Mouse (Mus musculus) liver, embryonic 13.5 days (tissue): ENCODE data around the gene Olfr576. TPM values are rescaled to one million over a fixed set of nuclear protein-coding genes. Genes with fewer than 3 reads are reported as not detected.

Experiments
- ATAC-seq: fragments of 200-750 bp; cut with Nextera tagmentation; 2 replicates; pipeline ENCODE4 v1.8.0; 2017; ENCODE audit warnings: low read depth, mild to moderate bottlenecking, moderate number of reproducible peaks, moderate library complexity
- DNase-seq: peaks from one replicate; pipeline ENCODE4 v3.0.0; 2022
- H3K27ac ChIP-seq: fragments of 300-500 bp; sonication (generic); 2 replicates; pipeline ENCODE4 v1.5.1; 2015; ENCODE audit warnings: moderate library complexity, mild to moderate bottlenecking, inconsistent platforms
- H3K27me3 ChIP-seq: fragments of 300-500 bp; sonication (generic); 2 replicates; pipeline ENCODE4 v1.6.1; 2015; ENCODE audit warnings: mild to moderate bottlenecking, inconsistent platforms
- H3K36me3 ChIP-seq: fragments of 300-500 bp; sonication (generic); 2 replicates; pipeline ENCODE4 v1.6.1; 2015; ENCODE audit warnings: mild to moderate bottlenecking, inconsistent platforms
- H3K4me1 ChIP-seq: fragments of 300-500 bp; sonication (generic); replicated peaks from 2 replicates; pipeline ENCODE4 v1.6.1; 2015; ENCODE audit warnings: inconsistent platforms
- H3K4me2 ChIP-seq: fragments of 300-500 bp; sonication (generic); 2 replicates; pipeline ENCODE4 v1.6.1; 2015; ENCODE audit warnings: inconsistent platforms, mild to moderate bottlenecking, moderate library complexity
- H3K4me3 ChIP-seq: fragments of 300-500 bp; sonication (generic); replicated peaks from 2 replicates; pipeline ENCODE4 v1.5.1; 2015; ENCODE audit warnings: mild to moderate bottlenecking, inconsistent platforms
- H3K9ac ChIP-seq: fragments of 300-500 bp; sonication (generic); 2 replicates; pipeline ENCODE4 v1.6.1; 2015; ENCODE audit warnings: mild to moderate bottlenecking, inconsistent platforms
- H3K9me3 ChIP-seq: fragments of 300-500 bp; sonication (generic); replicated peaks from 2 replicates; pipeline ENCODE4 v1.6.1; 2016; ENCODE audit warnings: inconsistent platforms
- WGBS: fragments of 180-500 bp; shearing (Covaris S2); methylation state at CpG from one replicate; pipeline ENCODE4 v1.1.7; 2015; ENCODE audit not compliant: insufficient replicate concordance; 5-methylcytosine and 5-hydroxymethylcytosine counted together
- polyA plus RNA-seq: library from polyadenylated mRNA; unstranded; fragments of >200 nt; fragmentation: Nextera tagmentation; extraction: Ambion mirVana; gene quantifications from 2 replicates; pipeline ENCODE4 v1.2.1, GENCODE M21; 2015

Gene Olfr576
- polyA plus RNA-seq, result not detected in 2 replicates

DNA sequence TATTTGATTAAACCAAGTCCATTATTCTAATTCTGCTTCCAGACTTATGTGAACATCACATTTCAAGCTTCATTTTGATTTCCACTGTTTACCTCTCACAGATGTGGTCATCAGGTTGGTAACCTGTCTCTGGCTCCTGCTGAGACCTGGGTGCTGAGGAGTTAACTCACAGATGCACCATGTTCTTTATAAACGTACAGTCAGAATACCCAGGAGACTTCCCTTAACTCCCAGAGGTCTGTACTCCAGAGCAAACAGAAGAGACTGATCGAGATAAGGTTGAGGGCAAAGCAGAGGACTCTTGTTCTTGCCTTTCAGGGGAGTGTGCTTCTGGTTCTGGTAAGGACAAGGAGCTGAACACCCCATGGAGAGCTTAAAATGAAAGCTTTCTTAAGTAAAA lies at the start of gene Olfr576:
Gene Olfr576 (plus strand): TSS at position 301 of the 400 bp plus-strand sequence.
- H3K4me2 ChIP-seq, result no peak within 1 kb of the TSS
- H3K9me3 ChIP-seq, result no peaks in the 10 kb centered on the region
- no peaks in the 10 kb centered on the region for H3K36me3 ChIP-seq
- DNase-seq (no peak), ATAC-seq (no peak)
- peaks cover 7% of the 10 kb centered on the region; the same call in 1 of the 2 replicates for H3K4me1 ChIP-seq
- H3K27me3 ChIP-seq, result no peaks in the 10 kb centered on the region
- no peak within 1 kb of the TSS for H3K27ac ChIP-seq
- no peak within 1 kb of the TSS for H3K4me3 ChIP-seq
- no peak within 1 kb of the TSS for H3K9ac ChIP-seq
- WGBS, result 17% methylated on average over 2 of the region's 2 CpGs

DNA sequence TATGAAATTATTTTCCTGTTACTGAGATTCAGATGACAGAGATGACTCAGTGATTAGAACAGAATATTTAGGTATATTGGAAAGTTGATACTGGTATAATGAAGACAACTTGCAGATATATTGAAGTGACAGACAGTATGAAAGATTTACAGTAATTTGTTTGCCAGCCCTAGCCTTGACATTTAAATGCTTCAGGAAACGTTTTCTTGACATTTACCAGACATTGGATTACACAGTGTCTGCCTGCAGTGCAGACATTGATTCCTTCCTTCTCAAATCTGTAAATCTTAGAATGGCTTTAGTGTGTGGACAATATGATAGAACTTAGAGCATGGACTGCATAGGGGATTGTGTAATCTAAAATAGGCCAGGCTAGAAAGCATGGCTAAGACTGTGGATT lies 47.2 kb upstream of the Olfr576 start:
- no peaks in the 10 kb centered on the region for H3K4me1 ChIP-seq
- H3K36me3 ChIP-seq, result no peaks in the 10 kb centered on the region
- no peak overlapping the region for H3K27ac ChIP-seq
- H3K9me3 ChIP-seq, result no peaks in the 10 kb centered on the region
- H3K9ac ChIP-seq, result no peak overlapping the region
- no peak for ATAC-seq
- no peak overlapping the region for H3K4me3 ChIP-seq
- DNase-seq, result no peak
- H3K27me3 ChIP-seq, result no peaks in the 10 kb centered on the region
- WGBS, result 17% methylated on average over 1 of the region's 1 CpGs
- no peak overlapping the region for H3K4me2 ChIP-seq

- no peak overlapping the region for H3K4me2 ChIP-seq
- H3K36me3 ChIP-seq, result no peaks in the 10 kb centered on the region
- no peak overlapping the region for H3K4me3 ChIP-seq
- no peaks in the 10 kb centered on the region for H3K27me3 ChIP-seq
- H3K27ac ChIP-seq, result no peak overlapping the region
- no peaks in the 10 kb centered on the region for H3K4me1 ChIP-seq
- no peak overlapping the region for H3K9ac ChIP-seq
- no peak for ATAC-seq
- WGBS, result 46% methylated on average over 5 of the region's 5 CpGs
- H3K9me3 ChIP-seq, result no peaks in the 10 kb centered on the region
- no peak for DNase-seq
Observed at GRCm38 (mm10) chr7:102916405-102916804, 46.1 kb upstream of the Olfr576 start.

DNA sequence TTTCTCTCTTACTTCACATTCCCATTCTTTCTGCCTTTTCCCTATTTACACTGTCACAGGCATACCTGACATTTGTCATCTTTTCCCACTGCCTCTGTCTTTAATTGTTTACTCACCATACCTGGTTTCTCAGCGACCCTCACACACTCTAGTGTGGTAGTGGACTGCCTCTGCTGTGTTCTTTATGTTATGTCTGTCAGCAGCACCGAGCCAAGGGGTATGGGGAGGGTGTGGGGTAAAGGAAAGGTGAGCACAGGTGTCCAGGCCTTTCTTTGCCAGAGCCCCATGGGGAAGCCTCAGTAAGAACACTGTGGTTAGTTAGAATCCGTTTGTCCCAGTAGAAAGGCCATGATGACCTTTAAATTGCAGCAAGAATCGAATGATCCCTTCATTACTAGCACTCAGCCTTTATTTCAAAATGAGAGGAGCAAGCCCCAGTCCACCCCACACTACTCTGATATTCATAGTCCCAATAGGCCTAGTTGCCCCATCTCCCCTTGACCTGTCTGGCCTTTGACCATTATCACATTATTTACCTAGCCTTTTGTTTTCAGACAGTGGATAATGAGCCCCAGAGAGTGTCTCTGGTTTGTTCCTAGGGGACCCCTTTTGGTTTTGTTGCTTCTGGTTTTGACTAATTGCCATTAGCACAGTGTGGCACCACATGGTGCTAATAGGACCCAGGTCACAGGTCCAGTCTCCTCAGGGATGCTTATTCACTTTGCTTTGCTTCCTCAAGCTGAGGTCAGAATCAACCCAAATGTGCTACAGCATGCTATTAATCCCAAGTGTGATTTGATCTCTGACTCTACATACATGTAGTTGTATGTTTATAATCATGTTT lies 45.2 kb upstream of the Olfr576 start, which contains the start of gene Olfr571:
Gene Olfr571 (minus strand): TSS at position 505 of the 844 bp plus-strand sequence.
- DNase-seq (no peak), ATAC-seq (no peak)
- WGBS, result 49% methylated on average over 4 of the region's 4 CpGs
- H3K36me3 ChIP-seq, result no peaks in the 10 kb centered on the region
- H3K4me3 ChIP-seq, result no peak within 1 kb of the TSS
- H3K9me3 ChIP-seq, result no peaks in the 10 kb centered on the region
- no peak within 1 kb of the TSS for H3K9ac ChIP-seq
- no peaks in the 10 kb centered on the region for H3K27me3 ChIP-seq
- no peak within 1 kb of the TSS for H3K4me2 ChIP-seq
- H3K27ac ChIP-seq, result no peak within 1 kb of the TSS
- H3K4me1 ChIP-seq, result no peaks in the 10 kb centered on the region

GRCm38 (mm10) chr7:102919632-102920031 lies 42.8 kb upstream of the Olfr576 start:
- H3K27me3 ChIP-seq, result no peaks in the 10 kb centered on the region
- 3% methylated on average over 1 of the region's 1 CpGs for WGBS
- no peak; the same call in 1 of the 2 replicates for ATAC-seq

DNA sequence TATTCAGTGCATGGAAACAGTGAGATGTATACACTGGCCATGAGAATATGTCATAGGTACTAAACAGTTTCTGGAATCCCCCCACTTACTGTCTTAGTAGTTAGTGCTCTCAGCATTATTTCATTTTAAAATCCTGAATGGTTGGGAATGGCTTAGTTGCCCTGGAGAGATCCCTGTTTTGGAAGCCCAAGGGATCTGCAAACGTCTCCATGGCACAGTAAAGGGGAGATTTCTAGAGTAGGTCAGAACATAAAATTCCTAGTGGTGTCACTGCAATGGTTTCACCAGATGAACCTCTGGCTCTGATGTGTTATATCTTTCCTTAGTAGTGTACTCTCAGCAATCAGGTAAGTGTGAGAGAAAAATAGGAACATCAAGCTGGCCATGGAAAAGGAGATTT lies 38.4 kb upstream of the Olfr576 start, which contains the start of gene Olfr572:
Gene Olfr572 (plus strand): TSS at position 301 of the 400 bp plus-strand sequence.
- WGBS, result 31% methylated on average over 1 of the region's 1 CpGs
- H3K27ac ChIP-seq, result no peak within 1 kb of the TSS
- H3K9ac ChIP-seq, result no peak within 1 kb of the TSS
- H3K4me3 ChIP-seq, result no peak within 1 kb of the TSS
- H3K27me3 ChIP-seq, result no peaks in the 10 kb centered on the region
- H3K9me3 ChIP-seq, result no peaks in the 10 kb centered on the region
- H3K4me2 ChIP-seq, result no peak within 1 kb of the TSS
- ATAC-seq, result no peak
- no peak for DNase-seq
- H3K4me1 ChIP-seq, result no peaks in the 10 kb centered on the region
- H3K36me3 ChIP-seq, result no peaks in the 10 kb centered on the region

More at GRCm38 (mm10) chr7:102919632-102920031, 42.8 kb upstream of the Olfr576 start:
- peak; percentile 5 for DNase-seq
- Histone ChIP-seq H3K27ac (no peak overlapping the region), H3K36me3 (no peaks in the 10 kb centered on the region), H3K4me1 (no peaks in the 10 kb centered on the region), H3K4me3 (no peak overlapping the region), H3K9ac (no peak overlapping the region), H3K4me2 (no peak overlapping the region), H3K9me3 (no peaks in the 10 kb centered on the region)

DNA sequence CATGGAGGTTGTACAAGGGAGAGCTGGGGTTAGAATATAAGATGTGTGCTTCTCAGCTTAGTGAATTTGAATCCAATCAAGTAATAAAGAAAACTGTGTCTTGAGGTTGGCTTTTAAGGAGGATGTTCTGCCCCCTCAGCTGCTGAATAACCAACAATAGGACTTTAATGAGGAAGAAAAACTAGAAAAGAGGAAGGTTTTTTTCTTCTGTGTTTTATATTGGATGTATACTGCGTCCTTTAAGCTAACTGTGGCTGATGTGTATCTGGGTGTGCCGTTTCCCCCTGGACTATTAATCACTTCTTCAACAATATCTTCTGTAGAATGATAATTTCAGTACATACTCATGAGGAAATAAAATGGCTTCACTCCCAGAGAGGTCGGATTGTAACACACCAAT lies 35.4 kb upstream of the Olfr576 start:
- Histone ChIP-seq H3K4me1 (no peaks in the 10 kb centered on the region), H3K4me3 (no peak overlapping the region), H3K4me2 (no peak overlapping the region), H3K9me3 (no peaks in the 10 kb centered on the region), H3K27ac (no peak overlapping the region), H3K27me3 (no peaks in the 10 kb centered on the region), H3K9ac (no peak overlapping the region), H3K36me3 (no peaks in the 10 kb centered on the region)
- 38% methylated on average over 3 of the region's 3 CpGs for WGBS
- DNase-seq (no peak), ATAC-seq (no peak)

GRCm38 (mm10) chr7:102942475-102942874 lies 20.0 kb upstream of the Olfr576 start, which contains the start of gene Olfr573-ps1:
Olfr573-ps1 (minus strand) TSS chr7:102942575.
- H3K9me3 ChIP-seq, result no peaks in the 10 kb centered on the region

GRCm38 (mm10) chr7:102943417-102943816 lies 19.0 kb upstream of the Olfr576 start:
- Histone ChIP-seq H3K9me3 (no peaks in the 10 kb centered on the region), H3K36me3 (no peaks in the 10 kb centered on the region), H3K9ac (no peak overlapping the region), H3K4me1 (peaks cover 3% of the 10 kb centered on the region; the same call in 1 of the 2 replicates), H3K4me2 (no peak overlapping the region), H3K27me3 (no peaks in the 10 kb centered on the region), H3K4me3 (no peak overlapping the region), H3K27ac (no peak overlapping the region)
- peak; percentile 90 for ATAC-seq
- no peak for DNase-seq
- 46% methylated on average over 1 of the region's 1 CpGs for WGBS

More at GRCm38 (mm10) chr7:102942475-102942874, 20.0 kb upstream of the Olfr576 start, which contains the start of gene Olfr573-ps1:
- ATAC-seq (no peak), DNase-seq (no peak)
- no peak within 1 kb of the TSS for H3K27ac ChIP-seq
- no peaks in the 10 kb centered on the region for H3K36me3 ChIP-seq
- no peak within 1 kb of the TSS for H3K4me2 ChIP-seq
- H3K4me3 ChIP-seq, result no peak within 1 kb of the TSS
- peaks cover 3% of the 10 kb centered on the region; the same call in 1 of the 2 replicates for H3K4me1 ChIP-seq
- WGBS, result 69% methylated on average over 2 of the region's 2 CpGs
- no peaks in the 10 kb centered on the region for H3K27me3 ChIP-seq
- H3K9ac ChIP-seq, result no peak within 1 kb of the TSS

- no peaks in the 10 kb centered on the region for H3K9me3 ChIP-seq
- no peak within 1 kb of the TSS for H3K27ac ChIP-seq
- DNase-seq (no peak), ATAC-seq (no peak)
- H3K36me3 ChIP-seq, result no peaks in the 10 kb centered on the region
- no peak within 1 kb of the TSS for H3K4me3 ChIP-seq
- no peak within 1 kb of the TSS for H3K4me2 ChIP-seq
- WGBS, result 83% methylated on average over 1 of the region's 1 CpGs
- H3K27me3 ChIP-seq, result no peaks in the 10 kb centered on the region
- H3K9ac ChIP-seq, result no peak within 1 kb of the TSS
- peaks cover 3% of the 10 kb centered on the region; the same call in 1 of the 2 replicates for H3K4me1 ChIP-seq
Observed at GRCm38 (mm10) chr7:102948167-102948566, 14.3 kb upstream of the Olfr576 start, which contains the start of gene Olfr574. Olfr574 (plus strand) TSS chr7:102948467.

- Histone ChIP-seq H3K27me3 (no peaks in the 10 kb centered on the region), H3K9ac (no peak overlapping the region), H3K27ac (no peak overlapping the region), H3K4me2 (no peak overlapping the region), H3K36me3 (no peaks in the 10 kb centered on the region), H3K4me3 (no peak overlapping the region), H3K4me1 (no peaks in the 10 kb centered on the region), H3K9me3 (no peaks in the 10 kb centered on the region)
- ATAC-seq (no peak), DNase-seq (no peak)
- 25% methylated on average over 1 of the region's 1 CpGs for WGBS
Observed at GRCm38 (mm10) chr7:102950732-102951131, 11.7 kb upstream of the Olfr576 start.
